Mouse (Mus musculus): Measurements from ENCODE around the gene Hlf.
A peak's percentile ranks its signal among the peaks of the same experiment; 100 is the strongest.

Hlf gene

GRCm38 (mm10) chr11:90370789-90371291 is 19.9 kb downstream of the Hlf start:
- DNase-seq (ENCODE audit: low spot score): no peak

- no peak for DNase-seq (ENCODE audit: low spot score)
These were observed 20.3 kb downstream of the Hlf start for GRCm38 (mm10) chr11:90370367-90370766.

DNA sequence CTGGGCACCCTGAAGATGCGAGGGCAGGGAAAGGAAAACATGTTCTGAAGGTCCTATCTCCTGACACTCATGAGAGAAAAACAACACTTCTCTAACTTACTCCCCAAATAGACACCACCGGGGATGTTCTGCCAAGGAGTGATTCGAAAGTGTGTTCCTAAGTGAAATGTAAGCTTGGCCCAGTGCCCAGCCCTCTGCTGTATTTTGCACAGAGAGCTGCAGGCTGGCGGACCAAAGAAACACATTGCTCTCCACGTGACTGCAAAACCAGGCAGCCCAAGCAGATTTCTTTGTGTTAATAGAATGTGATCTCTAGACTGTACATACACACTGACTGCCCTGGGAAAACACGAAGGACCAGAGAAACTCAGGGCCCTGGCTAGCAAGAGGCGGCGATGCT is 21.1 kb downstream of the Hlf start:
- no peak for DNase-seq (ENCODE audit: low spot score)

- DNase-seq (ENCODE audit: low spot score): no peak
These were observed 21.6 kb downstream of the Hlf start for GRCm38 (mm10) chr11:90369115-90369514.

- no peak for DNase-seq (ENCODE audit: low spot score)
These were observed 22.5 kb downstream of the Hlf start for GRCm38 (mm10) chr11:90367894-90368860.

DNA sequence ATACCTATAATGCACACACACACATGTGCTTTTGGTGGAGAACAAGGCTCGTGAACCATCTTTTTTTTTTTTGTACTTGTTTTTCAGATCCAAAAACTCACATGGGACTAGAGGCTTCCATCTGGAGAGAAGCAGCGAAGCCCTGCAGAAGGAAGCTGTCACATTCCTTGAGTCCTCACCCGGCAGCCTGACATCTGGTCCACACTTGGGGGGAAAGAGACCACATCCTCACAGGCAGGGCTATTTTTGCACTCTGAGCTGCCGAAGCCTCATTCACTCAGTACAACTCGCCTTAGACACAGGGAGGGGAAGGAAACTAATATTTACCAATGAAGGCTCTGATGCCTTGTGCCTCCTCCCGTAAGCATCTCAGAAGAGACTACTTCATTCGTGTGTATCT is 25.8 kb downstream of the Hlf start:
- peak; percentile 44 for DNase-seq (ENCODE audit: low spot score)

DNA sequence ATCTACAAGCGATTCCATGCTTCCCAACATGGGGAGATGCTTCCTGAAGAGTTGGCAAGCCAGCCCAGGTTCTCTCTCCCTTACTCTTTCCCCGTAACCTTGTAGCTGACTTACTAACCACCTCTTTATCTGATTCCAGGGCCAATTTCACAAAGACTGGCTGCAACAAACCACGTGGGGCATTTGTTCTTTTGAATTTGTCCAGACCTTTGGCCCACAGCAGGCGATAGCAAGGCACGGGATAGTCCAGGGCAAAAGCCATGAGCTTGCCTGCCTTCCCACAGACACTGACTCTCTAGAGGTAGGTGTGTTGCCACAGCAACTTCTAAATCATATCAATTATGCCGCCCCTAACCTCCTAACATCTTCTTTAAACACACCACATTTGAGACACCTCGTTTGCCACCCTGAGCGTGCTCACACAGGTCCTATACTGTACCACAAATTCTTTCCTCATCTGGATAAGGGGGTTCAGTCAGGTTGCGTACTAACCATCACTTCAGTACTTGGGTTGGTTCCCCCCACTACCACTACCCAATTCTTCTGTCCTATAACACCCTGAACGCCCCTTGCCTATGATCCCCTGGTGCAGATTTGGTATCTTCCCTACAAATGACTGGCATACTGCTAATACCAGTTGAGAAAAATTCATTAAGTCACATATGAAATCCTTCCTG is 26.7 kb downstream of the Hlf start:
- DNase-seq (ENCODE audit: low spot score): no peak

DNA sequence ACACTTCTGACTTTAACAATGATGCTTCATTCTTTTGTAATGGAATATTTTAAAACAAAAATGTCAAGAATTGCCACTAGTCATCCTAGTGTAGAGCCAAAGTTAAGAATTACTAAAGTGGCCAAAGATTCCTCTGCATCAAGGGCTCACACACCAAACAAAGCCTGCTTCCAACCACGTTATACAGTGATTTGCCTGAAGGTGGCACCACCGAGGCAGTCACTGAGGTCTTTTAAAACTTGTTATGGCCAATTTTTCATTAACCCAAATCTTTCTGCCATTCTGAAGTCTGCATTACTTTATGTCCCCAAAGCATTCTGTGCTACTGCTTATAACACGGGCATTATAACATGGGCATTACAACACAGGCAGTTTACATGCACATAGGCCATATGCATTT is 27.3 kb downstream of the Hlf start:
- peak; percentile 60 for DNase-seq (ENCODE audit: low spot score)

DNA sequence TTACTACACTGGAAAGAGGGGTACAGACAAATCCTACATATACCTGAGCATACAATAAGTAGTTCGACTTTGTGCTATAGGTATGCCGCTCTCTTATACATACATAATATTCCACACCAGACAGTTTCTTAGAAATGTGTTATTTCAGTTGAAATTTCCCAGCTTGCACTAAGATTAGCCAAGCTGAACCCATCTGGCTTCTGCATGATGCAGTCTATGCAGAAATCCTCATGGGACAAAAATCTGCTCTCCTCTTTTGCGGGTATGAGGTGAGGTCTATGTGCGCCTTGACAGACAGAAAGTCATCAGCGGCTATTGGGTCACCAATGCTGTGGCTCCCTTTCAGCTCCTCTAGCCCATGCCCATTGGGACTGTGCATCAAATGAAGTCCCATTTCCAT is 30.2 kb downstream of the Hlf start:
- DNase-seq (ENCODE audit: low spot score): no peak

GRCm38 (mm10) chr11:90358063-90358462 is 32.6 kb downstream of the Hlf start:
- DNase-seq (ENCODE audit: low spot score): no peak

DNA sequence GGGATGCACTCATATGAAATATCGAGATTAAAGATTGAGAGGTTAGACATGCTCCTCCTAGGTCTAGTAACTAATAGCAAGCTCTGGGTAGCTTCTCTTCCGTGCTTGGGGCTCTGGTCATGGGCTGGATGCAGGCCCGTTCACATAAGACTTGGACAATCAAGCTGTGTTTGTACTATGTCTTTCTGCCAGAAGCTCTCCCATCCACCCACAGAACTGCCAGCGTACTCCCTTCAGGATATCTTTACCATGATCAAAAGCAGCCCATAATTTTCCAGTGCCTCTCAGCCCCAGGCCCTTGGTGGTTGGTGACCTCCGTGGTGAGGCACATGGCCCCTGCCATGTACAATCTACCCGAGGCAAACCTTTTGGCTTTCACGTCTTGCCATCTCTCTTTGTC is 33.3 kb downstream of the Hlf start:
- no peak for DNase-seq (ENCODE audit: low spot score)

- peak; percentile 30 for DNase-seq (ENCODE audit: low spot score)
These were observed 34.0 kb downstream of the Hlf start for GRCm38 (mm10) chr11:90356495-90357304.

DNA sequence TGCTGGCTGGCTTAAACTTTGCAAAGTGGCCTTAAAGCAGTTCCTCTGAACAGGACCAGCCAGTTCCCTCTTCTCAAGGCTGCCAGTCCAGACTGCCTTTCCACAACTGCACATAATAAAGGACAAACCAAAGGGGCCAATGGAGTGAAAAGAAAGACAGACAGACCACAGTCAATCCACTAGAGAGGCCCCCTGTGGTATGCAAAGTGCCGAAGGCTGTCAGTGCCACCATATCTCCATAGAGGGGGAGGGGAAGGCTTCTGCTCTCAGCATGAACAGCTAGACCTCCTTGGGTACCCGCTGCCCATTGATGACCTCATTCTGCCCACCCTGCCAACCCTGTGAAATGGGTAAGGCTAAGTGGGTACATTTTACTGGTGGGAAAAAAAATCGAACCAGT is 34.7 kb downstream of the Hlf start:
- DNase-seq (ENCODE audit: low spot score): peak; percentile 30

DNA sequence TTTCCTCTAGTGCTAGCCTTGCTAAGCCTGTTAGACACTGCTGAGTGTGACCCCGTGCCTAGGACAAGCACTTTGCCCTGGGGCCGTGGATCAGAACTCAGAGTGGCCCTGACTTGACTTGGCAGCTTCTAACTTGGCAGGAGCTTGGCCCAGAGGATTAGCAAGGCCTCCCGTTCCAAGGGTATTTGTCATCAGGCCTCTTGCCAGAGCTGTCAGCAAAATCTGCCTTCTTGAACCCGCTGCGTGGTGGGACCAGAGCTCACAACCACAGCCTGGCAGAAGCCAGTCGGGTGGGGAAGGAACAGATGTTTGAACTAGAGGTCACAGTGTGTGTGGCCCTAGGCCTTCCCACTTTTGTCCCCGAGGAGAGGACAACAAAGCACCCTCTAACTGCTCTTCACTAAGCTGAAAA is 35.4 kb downstream of the Hlf start:
- no peak for DNase-seq (ENCODE audit: low spot score)

DNA sequence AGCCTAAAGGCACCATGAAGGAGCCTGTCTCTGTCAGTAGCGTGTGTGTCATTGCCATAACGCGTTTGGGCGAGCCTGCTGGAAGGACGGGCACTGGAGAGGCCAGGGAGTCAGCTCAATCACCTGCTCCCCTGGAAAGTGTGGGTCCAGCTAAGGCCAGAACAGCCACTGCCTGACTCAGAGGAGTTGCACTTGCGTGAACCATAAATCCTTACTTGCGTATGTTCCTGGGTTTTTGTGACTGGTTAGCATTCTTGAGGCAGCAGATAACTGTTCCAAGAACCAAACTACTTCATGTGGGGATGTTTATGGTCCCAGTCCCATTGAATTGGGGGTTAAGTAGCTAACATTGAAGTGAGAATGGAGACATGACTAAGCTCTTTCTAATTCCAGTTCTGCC is 38.0 kb downstream of the Hlf start:
- no peak for DNase-seq (ENCODE audit: low spot score)

- DNase-seq (ENCODE audit: low spot score): no peak
These were observed 40.6 kb downstream of the Hlf start for GRCm38 (mm10) chr11:90350153-90350512.

GRCm38 (mm10) chr11:90349486-90350152 is 41.1 kb downstream of the Hlf start:
- DNase-seq (ENCODE audit: low spot score): no peak

DNA sequence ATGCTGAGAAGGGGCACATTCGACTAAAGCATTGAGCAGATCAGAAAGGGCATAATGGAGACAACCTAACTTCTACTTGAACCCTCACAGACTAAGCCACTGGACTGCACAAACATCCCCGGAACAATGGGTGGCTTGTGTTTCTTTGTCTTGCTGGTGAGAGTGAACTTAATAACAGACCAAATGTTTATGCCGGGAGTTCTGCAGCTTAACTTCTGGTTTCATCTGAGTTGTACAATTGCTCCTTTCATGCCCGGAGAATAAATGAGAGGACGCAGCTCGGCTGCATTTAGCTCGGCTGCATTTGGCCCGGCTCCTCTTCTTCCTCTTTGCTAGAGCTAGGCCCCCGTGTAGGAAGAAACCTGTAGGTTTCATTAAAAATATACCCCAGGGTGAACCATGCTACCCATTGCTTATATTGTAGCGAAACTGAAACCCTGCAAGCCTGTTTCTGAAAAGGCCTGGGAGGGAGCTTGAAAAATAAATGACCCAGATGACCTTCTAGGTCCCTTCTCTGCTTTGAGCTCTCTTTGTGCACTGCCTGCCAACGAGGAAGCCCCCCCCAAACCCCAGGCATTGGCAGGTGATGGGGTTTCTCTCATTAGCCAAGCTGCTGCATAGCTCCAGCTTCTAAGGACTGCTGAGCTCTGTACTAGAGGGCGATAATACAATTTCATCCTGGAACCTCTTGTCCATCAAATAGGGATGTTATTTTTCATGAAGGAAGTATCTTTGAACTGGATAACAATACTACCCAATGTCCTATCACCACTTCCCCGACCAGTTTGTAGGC is 42.8 kb downstream of the Hlf start:
- DNase-seq (ENCODE audit: low spot score): no peak

DNA sequence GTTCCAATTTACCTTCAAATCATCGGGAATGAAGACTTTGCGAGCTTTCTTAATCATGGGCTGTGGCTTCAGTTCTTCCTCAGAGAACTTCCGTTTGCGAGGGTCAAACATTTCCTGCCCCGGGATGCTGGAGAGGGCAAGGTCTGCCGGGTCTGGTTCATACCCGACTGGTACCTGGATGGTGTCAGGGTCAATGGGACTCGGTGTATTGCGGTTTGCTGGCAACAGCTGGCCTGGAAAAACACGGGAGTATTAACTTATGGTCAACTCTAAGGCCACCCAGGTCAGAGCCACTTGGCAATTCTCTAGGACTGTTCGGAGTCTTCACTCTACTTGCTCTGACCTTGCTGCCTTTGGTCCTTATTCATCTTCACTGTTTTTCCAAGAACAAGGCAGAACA is 44.9 kb downstream of the Hlf start:
- no peak for DNase-seq (ENCODE audit: low spot score)

DNA sequence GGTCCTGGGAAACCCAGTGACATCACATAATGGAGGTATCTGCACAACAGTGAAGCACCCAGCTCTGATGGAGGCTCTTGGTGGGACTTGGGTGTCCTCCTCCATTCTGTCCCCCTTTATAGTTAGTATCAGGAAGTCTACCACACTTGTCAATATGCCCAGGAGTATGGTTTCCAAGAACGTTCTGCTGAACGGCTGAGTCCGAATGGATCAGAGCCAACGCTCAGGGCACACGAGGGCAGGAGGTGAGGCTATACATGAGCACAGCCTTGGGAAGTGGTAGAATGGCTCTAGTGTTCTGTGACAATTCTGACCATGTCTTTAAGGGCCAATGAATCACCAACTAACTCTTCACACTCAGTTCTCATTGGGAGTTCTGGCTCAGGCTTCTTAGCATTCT is 47.8 kb downstream of the Hlf start:
- no peak for DNase-seq (ENCODE audit: low spot score)

GRCm38 (mm10) chr11:90342267-90342666 is 48.4 kb downstream of the Hlf start:
- DNase-seq (ENCODE audit: low spot score): no peak

Data from embryo, embryonic 10 days (tissue).